Mouse (Mus musculus) embryonic facial prominence, embryonic 12.5 days (tissue): ENCODE results near the gene Gm21981. TPM values are rescaled to one million over a fixed set of nuclear protein-coding genes. Genes with fewer than 3 reads are reported as not detected.
"Not testable (repeated sequence)": the region's sequence is repeated elsewhere in the genome, so short reads cannot be mapped to it uniquely, and the experiment has no call there.

ENCODE experiments used
- ATAC-seq: fragments of 200-750 bp; cut with Nextera tagmentation; 2 replicates; pipeline ENCODE4 v1.8.0; 2017; ENCODE audit not compliant: insufficient number of reproducible peaks, insufficient read depth, low FRiP score, low TSS enrichment
- H3K27ac ChIP-seq: fragments of 300-500 bp; sonication (generic); 2 replicates; pipeline ENCODE4 v1.5.1; 2016; ENCODE audit warnings: mild to moderate bottlenecking
- H3K27me3 ChIP-seq: fragments of 300-500 bp; sonication (generic); 2 replicates; pipeline ENCODE4 v1.6.1; 2016; ENCODE audit warnings: mild to moderate bottlenecking, moderate library complexity
- H3K36me3 ChIP-seq: fragments of 300-500 bp; sonication (generic); 2 replicates; pipeline ENCODE4 v1.6.1; 2016; ENCODE audit warnings: mild to moderate bottlenecking
- H3K4me1 ChIP-seq: fragments of 300-500 bp; sonication (generic); 2 replicates; pipeline ENCODE4 v1.6.1; 2016
- H3K4me2 ChIP-seq: fragments of 300-500 bp; sonication (generic); replicated peaks from 2 replicates; pipeline ENCODE4 v1.6.1; 2016; ENCODE audit warnings: mild to moderate bottlenecking, moderate library complexity
- H3K4me3 ChIP-seq: fragments of 300-500 bp; sonication (generic); 2 replicates; pipeline ENCODE4 v1.5.1; 2016; ENCODE audit warnings: mild to moderate bottlenecking
- H3K9ac ChIP-seq: fragments of 300-500 bp; sonication (generic); 2 replicates; pipeline ENCODE4 v1.6.1; 2016; ENCODE audit warnings: mild to moderate bottlenecking, moderate library complexity
- H3K9me3 ChIP-seq: fragments of 300-500 bp; sonication (generic); 2 replicates; pipeline ENCODE4 v1.6.1; 2016; ENCODE audit warnings: mild to moderate bottlenecking, moderate library complexity
- WGBS: fragments of 180-500 bp; shearing (Covaris S2); methylation state at CpG from one replicate; pipeline ENCODE4 v1.1.7; 2016; 5-methylcytosine and 5-hydroxymethylcytosine counted together
- polyA plus RNA-seq: library from polyadenylated mRNA; unstranded; fragments of >200 nt; fragmentation: Nextera tagmentation; extraction: Ambion mirVana; gene quantifications from 2 replicates; pipeline ENCODE4 v1.2.1, GENCODE M21; 2016

Gm21981 gene
- polyA plus RNA-seq, 1 experiment from 2014 or later, result 0.31 TPM

DNA sequence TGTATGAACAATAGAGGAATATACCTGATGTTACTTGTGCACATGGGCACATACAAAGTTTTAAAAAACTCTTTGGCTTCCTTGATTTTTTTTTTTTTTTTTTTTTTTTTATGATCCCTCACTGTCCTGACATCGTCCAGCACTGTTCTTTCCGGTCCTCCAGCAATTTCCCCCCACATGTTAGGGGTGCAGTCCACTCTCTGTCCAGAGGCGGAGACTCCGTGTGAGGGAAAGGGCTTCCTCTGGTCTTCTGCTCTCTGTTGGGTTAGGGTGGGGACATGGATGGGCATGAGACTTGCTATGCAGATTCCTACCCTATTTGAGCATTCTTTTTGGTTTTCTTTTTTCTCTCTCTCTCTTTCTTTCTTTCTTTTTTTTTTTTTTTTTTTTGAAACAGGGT, 36.4 kb downstream of the Gm21981 start:
- H3K27ac ChIP-seq, result no peak overlapping the region
- no peak overlapping the region for H3K4me3 ChIP-seq
- no peaks in the 10 kb centered on the region for H3K4me1 ChIP-seq
- 80% methylated on average over 4 of the region's 4 CpGs for WGBS
- no peak overlapping the region for H3K4me2 ChIP-seq
- no peak for ATAC-seq
- no peaks in the 10 kb centered on the region for H3K9me3 ChIP-seq
- peaks cover 6% of the 10 kb centered on the region; the same call in 1 of the 2 replicates for H3K36me3 ChIP-seq
- H3K27me3 ChIP-seq, result no peaks in the 10 kb centered on the region
- H3K9ac ChIP-seq, result no peak overlapping the region

DNA sequence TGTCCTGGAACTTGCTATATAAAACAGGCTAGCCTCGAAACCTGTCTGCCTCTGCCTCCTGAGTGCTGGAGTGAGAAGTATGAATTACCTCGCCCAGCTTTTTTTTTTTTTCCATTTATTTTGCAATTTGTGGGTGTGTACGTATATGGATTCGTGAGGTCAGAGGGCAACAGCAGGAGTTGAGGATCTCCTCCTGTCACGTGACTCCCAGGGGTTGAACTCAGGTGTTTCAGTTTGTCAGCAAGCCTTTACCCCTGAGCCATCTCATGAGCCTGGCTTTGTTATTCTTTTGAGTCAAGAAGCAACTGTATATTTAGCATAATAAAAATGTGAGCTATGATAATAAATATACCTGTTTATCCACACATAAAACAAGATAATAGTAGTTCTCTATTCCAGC, 38.6 kb downstream of the Gm21981 start:
- Histone ChIP-seq H3K36me3 (peaks cover 6% of the 10 kb centered on the region; the same call in 1 of the 2 replicates), H3K4me2 (no peak overlapping the region), H3K9me3 (no peaks in the 10 kb centered on the region), H3K27me3 (no peaks in the 10 kb centered on the region), H3K4me1 (no peaks in the 10 kb centered on the region), H3K27ac (no peak overlapping the region), H3K4me3 (no peak overlapping the region), H3K9ac (no peak overlapping the region)
- no peak for ATAC-seq
- 81% methylated on average over 5 of the region's 5 CpGs for WGBS

DNA sequence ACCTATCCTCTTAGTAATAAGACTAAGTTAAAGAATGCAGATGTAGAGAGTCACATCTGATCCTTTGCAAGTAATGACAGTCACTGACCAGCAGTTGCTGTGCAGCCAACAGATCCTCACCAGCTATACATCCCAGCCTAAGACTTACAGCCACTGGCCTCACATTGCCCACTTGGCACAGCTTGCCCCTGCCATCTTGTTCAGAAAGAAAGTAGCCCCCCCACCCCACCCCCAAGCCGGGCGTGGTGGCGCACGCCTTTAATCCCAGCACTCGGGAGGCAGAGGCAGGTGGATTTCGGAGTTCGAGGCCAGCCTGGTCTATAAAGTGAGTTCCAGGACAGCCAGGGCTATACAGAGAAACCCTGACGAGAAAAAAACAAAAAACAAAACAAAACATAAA, 39.9 kb downstream of the Gm21981 start:
- H3K4me3 ChIP-seq, H3K27ac ChIP-seq, ATAC-seq, H3K27me3 ChIP-seq, H3K9me3 ChIP-seq, H3K4me1 ChIP-seq, H3K4me2 ChIP-seq, H3K36me3 ChIP-seq, H3K9ac ChIP-seq: not testable (repeated sequence)
- WGBS, result 87% methylated on average over 8 of the region's 8 CpGs

DNA sequence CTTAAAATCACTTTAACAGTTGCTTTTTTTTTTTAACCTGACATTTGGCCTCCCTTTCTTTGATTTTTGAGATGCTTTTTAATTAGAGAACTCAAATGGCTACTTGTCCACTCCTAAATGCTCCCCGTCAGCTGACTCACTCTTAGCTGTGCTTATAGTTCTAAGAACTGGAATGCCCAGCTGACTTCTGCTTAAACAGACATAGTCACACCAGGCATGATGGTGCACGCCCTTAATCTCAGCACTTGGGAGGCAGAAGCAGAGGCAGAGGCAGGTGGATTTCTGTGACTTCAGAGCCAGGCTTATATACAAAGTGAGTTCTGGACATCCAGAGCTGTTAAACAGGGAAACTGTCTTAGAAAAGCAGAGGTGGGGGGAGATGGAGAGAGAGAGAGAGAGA, 42.3 kb downstream of the Gm21981 start:
- Histone ChIP-seq H3K27me3 (no peaks in the 10 kb centered on the region), H3K9ac (no peak overlapping the region), H3K27ac (no peak overlapping the region), H3K4me1 (no peaks in the 10 kb centered on the region), H3K4me3 (no peak overlapping the region), H3K36me3 (peaks cover 6% of the 10 kb centered on the region; the same call in 1 of the 2 replicates), H3K9me3 (no peaks in the 10 kb centered on the region), H3K4me2 (no peak overlapping the region)
- ATAC-seq, result no peak
- WGBS, result 74% methylated on average over 2 of the region's 2 CpGs

- no peaks in the 10 kb centered on the region for H3K27me3 ChIP-seq
- WGBS, result 77% methylated on average over 4 of the region's 4 CpGs
- H3K4me3 ChIP-seq, result no peak overlapping the region
- no peaks in the 10 kb centered on the region for H3K9me3 ChIP-seq
- no peaks in the 10 kb centered on the region for H3K4me1 ChIP-seq
- H3K9ac ChIP-seq, result no peak overlapping the region
- no peak overlapping the region for H3K4me2 ChIP-seq
- no peak for ATAC-seq
- H3K36me3 ChIP-seq, result peaks cover 6% of the 10 kb centered on the region; the same call in 1 of the 2 replicates
- H3K27ac ChIP-seq, result no peak overlapping the region
Measured at GRCm38 (mm10) chr17:47648966-47649365, 45.3 kb downstream of the Gm21981 start.

DNA sequence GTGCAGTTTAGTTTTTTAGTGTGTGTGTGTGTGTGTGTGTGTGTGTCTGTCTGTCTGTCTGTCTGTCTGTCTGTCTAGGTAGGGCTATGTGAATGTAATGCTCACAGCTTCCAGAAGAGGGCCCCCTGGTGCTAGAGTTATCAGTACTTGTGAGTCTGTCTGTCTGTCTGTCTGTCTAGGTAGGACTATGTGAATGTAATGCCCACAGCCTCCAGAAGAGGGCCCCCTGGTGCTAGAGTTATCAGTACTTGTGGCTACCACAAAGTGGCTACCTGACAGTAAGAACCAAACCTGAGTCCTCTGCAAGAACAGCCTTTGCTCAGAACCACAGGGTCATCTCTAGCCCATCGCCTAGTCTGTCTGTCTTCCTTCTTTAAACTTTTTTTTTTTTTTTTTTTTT, 47.6 kb downstream of the Gm21981 start:
- WGBS, result 73% methylated on average over 1 of the region's 1 CpGs

GRCm38 (mm10) chr17:47642992-47643391, 51.3 kb downstream of the Gm21981 start:
- WGBS, result 85% methylated on average over 2 of the region's 2 CpGs
- no peak overlapping the region for H3K9ac ChIP-seq
- ATAC-seq, result no peak
- H3K36me3 ChIP-seq, result no peaks in the 10 kb centered on the region
- no peak overlapping the region for H3K27ac ChIP-seq
- no peaks in the 10 kb centered on the region for H3K4me1 ChIP-seq
- no peak overlapping the region for H3K4me3 ChIP-seq
- H3K4me2 ChIP-seq, result no peak overlapping the region
- no peaks in the 10 kb centered on the region for H3K9me3 ChIP-seq
- no peaks in the 10 kb centered on the region for H3K27me3 ChIP-seq

More for the DNA sequence above, 47.6 kb downstream of the Gm21981 start:
- H3K27me3 ChIP-seq, result no peaks in the 10 kb centered on the region
- ATAC-seq, result no peak
- no peaks in the 10 kb centered on the region for H3K4me1 ChIP-seq
- H3K36me3 ChIP-seq, result no peaks in the 10 kb centered on the region
- H3K4me3 ChIP-seq, result no peak overlapping the region
- no peaks in the 10 kb centered on the region for H3K9me3 ChIP-seq
- no peak overlapping the region for H3K27ac ChIP-seq
- H3K4me2 ChIP-seq, result no peak overlapping the region
- no peak overlapping the region for H3K9ac ChIP-seq

Other genes with a start within 250 kb of the Gm21981 start
- gene Taf8, start 192.2 kb downstream of the Gm21981 start, polyA plus RNA-seq, result 34.2 and 35.8 TPM in 2 replicates
- 355 and 362 TPM in 2 replicates for gene Ccnd3, start 189.4 kb downstream of the Gm21981 start, polyA plus RNA-seq
- gene Bysl, start 83.0 kb downstream of the Gm21981 start, polyA plus RNA-seq, result 29.6 and 30.7 TPM in 2 replicates
- gene Med20, start 82.9 kb downstream of the Gm21981 start, polyA plus RNA-seq, result 46.9 and 47.2 TPM in 2 replicates
- gene Gm20517, start 82.9 kb downstream of the Gm21981 start, polyA plus RNA-seq, result 1.6 and 2.2 TPM in 2 replicates
- 9.5 and 11.0 TPM in 2 replicates for gene Usp49, start 63.8 kb downstream of the Gm21981 start, polyA plus RNA-seq
- 397 and 414 TPM in 2 replicates for gene Tomm6, start 6.1 kb downstream of the Gm21981 start, polyA plus RNA-seq
- gene Frs3, start 5.4 kb downstream of the Gm21981 start, polyA plus RNA-seq, result 7.3 and 8.0 TPM in 2 replicates
- gene Prickle4, start 281 bp upstream of the Gm21981 start, polyA plus RNA-seq, result 0.87 and 1.2 TPM in 2 replicates
- gene Pgc, start 32.4 kb upstream of the Gm21981 start, polyA plus RNA-seq, result not detected in 2 replicates
- 5.2 and 6.0 TPM in 2 replicates for gene Tfeb, start 42.6 kb upstream of the Gm21981 start, polyA plus RNA-seq
- 35.6 and 49.2 TPM in 2 replicates for gene Mdfi, start 140.2 kb upstream of the Gm21981 start, polyA plus RNA-seq
- gene Foxp4, start 230.2 kb upstream of the Gm21981 start, polyA plus RNA-seq, result 51.0 and 52.4 TPM in 2 replicates